Mouse (Mus musculus) liver, postnatal 0 days (tissue): Measurements from ENCODE around the gene Ptprcap.

Experiments used
- CTCF ChIP-seq: sonication (generic); IDR thresholded peaks from 2 replicates; pipeline ENCODE4 v1.5.1; 2016; ENCODE audit warnings: antibody characterized with exemption, low read depth
- EP300 ChIP-seq: IDR thresholded peaks from 2 replicates; pipeline ENCODE4 v1.6.1; 2016; ENCODE audit warnings: antibody characterized with exemption, low read depth, mild to moderate bottlenecking

DNA sequence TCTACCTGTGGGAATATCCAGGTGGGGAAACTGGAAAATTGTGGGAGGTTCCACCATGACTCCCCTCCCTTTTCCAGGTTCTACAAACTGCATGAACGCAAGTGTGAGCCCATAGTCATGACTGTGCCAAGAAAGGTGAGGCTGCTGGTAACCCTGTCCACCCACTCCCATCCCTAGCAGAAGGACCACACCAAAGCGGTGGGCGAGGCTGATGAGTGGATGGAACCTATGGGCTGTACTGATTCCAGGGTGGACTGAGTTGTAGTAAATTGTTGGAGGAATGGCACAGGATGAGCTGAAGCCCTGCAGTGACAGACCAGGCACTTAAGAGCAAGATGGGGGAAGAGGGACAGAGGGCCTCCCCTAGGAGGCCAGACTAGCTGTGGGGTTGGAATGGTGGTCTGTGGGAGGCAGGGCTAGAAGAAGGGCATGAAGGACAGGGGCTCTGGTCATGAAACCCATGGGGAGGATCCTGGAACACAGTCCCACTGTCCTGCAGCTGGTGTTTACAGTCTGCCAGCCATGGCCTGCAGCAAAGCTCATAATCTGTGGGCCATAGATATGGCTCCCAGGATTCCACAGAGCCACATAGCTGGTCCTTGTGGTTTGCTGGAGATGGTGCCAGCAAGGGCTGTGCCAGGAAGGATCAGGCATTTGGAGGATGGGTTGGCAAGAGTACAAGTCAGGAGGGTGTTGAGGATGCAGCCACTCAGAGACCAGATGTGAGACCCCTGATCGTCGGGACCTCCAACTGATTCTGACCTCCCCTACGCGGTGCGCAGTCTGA, 766 bp upstream of the Ptprcap start:
- no peak for TF ChIP-seq CTCF
- TF ChIP-seq EP300 = no peak
